Mouse (Mus musculus) right cerebral cortex, postnatal 10 days (tissue): ENCODE measurements at regions not wholly inside any gene's neighbourhood (a gene's known extent, or its start where the extent isn't known, plus 50 kb on each side); places are given as distances from the start of the nearest gene placed in this dataset.

ENCODE experiments used
- DNase-seq, 2 experiments: peaks; one replicate each; pipeline ENCODE4 v3.0.0; 2021; ENCODE audit warnings: low spot score in 2 of 2

- DNase-seq, result no peak
These were observed 183.1 kb upstream of the Usp25 start for GRCm38 (mm10) chr16:76830371-76830770.

DNA sequence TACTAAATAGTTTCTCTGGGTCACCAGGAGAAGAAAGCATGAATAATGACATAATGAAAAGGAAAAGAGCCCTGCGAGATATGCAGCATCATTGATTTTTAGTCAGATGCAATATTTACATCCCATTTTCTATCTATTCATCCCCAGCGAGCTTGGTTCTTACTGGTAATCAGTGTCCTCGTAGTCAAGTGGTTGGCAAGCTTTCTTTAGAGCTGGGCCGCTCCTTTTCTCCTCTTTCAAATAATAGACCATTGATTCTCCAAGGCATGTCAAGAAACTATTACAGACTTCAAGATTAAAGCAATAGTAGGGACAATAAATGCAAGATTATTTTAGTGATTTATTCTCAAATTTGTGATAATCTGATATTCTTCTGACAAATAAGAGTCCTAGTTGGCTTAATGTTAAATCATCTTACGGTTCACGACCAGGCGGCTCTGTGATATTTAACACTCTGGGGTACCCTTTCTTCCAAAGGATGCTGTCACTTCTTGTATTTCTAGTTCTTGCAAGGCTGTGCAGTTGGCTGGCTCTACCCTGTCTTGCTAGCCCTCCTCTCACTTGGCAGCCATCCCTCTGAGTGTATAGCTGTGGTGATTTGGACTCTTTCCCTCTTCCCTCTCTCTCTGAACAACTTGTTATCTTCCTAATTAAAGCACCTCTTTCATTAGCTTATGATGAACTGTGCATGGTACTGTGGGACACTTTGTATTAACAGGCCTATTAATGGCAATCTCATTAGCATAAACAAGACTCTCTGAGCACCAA, 185.6 kb upstream of the Usp25 start:
- DNase-seq, result peak; percentile 30 to 46

- no peak for DNase-seq
These were observed 192.2 kb upstream of the Usp25 start for GRCm38 (mm10) chr16:76821261-76821660.

DNA sequence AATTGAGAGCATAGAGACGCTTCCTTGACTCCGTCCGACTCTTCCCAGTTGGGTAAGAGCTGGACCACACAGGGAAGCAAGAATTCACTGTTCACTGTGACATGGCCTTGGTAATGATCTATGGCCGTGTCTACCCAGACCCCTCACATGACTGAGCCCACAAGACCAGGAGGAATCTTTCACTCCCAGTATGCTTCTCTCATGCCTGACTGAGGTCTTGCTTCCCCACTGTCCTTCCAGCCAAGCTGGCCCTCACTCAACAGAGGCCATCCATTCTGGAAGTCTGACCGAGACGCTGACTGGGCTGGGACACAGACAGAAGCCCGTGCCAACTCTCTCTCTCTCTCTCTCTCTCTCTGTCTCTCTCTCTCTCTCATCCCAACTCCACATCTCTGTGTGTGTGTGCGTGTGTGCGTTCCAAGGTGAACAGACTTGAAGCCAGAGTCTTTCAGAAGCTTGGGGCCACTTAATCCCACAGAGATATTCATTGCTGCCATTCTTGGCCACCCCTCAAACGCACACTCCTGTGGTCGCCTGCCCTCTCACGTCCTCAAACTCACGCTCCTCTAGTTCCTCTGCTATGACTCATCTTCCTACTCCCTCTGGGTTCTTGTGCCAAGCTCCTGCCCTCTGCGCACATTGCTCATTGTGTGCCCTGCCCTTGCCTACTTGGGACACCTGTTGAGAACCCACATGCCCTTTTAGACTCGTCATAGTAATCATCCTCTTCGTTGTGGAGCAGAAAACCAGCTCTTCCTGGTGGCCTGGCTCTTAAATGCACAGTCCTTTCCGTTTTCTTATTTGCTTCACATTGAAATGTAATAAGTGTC, 197.2 kb upstream of the Usp25 start:
- DNase-seq, result no peak

- peak in 1 of 2 experiments; percentile 42 for DNase-seq
These were observed 209.8 kb upstream of the Usp25 start for GRCm38 (mm10) chr16:76803725-76804124.

DNA sequence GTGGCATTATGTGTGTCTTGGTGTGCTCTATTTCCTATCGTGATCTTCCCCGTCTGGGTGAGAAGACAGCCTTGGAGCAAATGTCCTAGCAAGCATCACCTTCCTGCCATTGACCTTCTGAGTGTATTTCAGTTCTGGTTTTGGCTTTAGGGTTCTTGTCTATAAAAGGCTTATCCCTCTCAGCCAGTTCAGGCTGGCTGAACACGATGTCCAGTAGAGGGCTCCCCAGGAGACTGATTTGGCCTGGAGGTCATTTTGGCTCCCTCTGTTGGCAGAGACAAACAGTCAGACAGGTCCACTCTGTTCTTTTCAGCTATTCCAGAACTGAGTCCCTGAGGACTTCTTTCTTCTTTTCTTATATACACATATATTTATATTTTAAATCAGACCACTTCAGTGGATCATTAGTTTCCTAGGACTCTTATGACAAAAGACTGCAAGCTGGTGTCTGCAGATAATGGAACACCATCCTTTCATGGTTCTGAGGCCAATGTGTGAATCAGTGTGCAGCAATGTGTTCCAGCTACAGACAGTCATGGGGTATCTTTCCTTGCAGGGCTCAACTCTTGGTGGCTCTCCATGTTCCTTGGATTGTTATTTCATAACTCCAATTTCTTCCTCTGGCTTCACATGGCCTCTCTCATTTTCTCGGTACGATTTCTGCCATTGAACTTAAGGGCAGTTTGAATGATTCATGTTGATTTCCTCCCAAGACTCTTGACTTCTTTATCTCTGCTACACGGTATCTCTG, 226.9 kb upstream of the Usp25 start:
- DNase-seq, result peak; percentile 33 to 60

- no peak for DNase-seq
These were observed 230.8 kb upstream of the Usp25 start for GRCm38 (mm10) chr16:76782656-76783055.

DNA sequence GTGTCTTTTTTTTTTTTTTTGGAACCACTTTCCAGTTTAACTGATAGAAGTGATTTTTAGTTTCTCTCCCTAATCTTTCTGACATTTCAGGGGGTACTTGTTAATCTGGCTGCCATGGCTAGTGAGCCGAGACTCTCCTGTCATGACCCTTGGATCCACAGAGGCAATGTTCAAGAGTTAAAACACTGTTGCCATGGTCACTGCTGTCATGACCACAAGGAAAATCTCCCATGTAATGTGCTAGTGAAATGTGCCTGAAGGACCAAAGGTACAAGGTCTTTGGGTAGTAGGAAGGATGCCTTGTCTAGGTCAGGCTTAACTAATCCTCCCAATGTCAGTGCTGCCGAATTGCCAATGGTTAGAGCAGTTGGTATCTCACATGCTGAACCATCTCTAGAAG, 237.7 kb upstream of the Usp25 start:
- DNase-seq, result no peak

- no peak for DNase-seq
These were observed 239.5 kb upstream of the Usp25 start for GRCm38 (mm10) chr16:76774032-76774431.

DNA sequence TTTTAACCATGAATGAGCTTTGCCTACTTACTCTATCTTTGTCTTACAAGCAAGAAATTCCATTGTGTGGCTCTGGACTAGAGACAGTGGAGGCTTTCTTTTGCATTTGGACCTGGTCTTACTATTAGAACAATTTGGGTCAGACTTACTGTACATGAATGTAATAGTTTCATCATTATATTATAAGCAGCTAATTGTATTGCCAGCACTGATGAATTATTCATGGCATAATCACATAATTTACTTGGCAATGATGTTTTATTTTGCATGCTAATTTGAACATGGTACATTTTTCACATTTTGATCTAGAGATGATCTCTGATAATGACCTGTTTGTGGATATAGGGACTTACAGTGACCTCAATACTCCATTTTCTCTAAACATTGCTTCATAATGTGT, 240.0 kb upstream of the Usp25 start:
- no peak for DNase-seq

GRCm38 (mm10) chr16:76768607-76769006, 244.9 kb upstream of the Usp25 start:
- peak in 1 of 2 experiments; percentile 32 for DNase-seq

GRCm38 (mm10) chr16:76766636-76767035, 246.9 kb upstream of the Usp25 start:
- DNase-seq, result no peak

DNA sequence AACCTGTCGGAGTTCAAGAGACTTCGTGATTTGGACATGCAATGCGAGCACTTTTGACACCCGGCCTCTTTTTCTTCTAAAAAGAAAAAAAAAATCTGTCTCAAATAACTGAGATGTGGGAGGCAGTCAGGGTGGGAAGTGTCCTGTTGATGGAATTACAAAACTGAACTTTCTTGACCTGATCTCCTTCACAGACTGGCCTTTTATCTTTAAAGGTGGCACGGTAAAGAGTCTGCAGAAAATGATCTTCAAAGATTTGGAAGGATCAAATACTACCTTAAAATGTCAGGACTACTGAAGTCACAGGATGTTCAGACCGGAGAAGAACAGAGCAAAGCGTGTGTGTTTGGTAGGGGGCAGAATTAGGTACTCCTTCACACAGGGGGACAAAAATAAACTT, 248.0 kb upstream of the Usp25 start:
- no peak for DNase-seq

GRCm38 (mm10) chr16:76764994-76765393, 248.5 kb upstream of the Usp25 start:
- no peak for DNase-seq

- DNase-seq, result no peak
These were observed 250.8 kb upstream of the Usp25 start for GRCm38 (mm10) chr16:76762619-76763283.

- no peak for DNase-seq
These were observed 251.7 kb upstream of the Usp25 start for GRCm38 (mm10) chr16:76761848-76762247.

DNA sequence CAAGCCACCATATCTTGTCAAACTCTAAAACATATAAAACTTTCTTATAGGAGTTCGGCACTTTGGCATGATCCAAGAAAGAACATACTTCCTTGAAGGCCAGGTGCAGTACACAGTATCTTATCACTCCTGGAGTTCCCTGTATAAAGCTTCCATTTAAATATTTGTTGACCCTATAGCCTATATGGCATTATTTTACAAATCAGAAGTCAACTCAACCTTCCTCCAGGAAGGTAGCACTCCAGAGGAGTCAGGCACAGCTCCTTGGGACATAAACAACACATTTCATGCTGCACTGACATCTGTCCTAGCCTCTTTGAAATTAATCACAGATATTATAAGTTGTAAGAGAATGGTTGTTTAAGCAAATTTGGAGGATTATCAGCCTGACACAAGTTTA, 252.5 kb upstream of the Usp25 start:
- DNase-seq, result no peak

GRCm38 (mm10) chr16:76754871-76755270, 258.6 kb upstream of the Usp25 start:
- DNase-seq, result no peak

GRCm38 (mm10) chr16:76746385-76746784, 267.1 kb upstream of the Usp25 start:
- no peak for DNase-seq

DNA sequence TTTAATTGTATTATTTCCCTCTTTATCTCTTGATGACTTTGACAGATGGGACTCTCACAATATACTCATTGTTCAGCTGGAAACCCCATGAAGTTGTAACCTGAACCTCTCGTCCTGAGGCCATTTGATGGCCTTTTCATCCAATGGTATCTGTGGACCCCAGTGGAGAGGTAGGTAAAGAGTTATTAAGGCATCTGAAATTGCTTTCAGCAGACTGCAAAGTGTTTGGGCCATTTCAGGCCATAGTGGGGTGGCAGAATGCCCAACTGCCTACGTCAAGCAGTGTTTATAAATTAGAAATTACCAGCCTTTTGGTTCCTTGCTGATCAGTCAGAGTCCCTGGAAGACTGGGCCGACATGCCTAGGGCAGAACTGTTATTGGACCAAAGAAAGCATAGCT, 272.4 kb upstream of the Usp25 start:
- no peak for DNase-seq

DNA sequence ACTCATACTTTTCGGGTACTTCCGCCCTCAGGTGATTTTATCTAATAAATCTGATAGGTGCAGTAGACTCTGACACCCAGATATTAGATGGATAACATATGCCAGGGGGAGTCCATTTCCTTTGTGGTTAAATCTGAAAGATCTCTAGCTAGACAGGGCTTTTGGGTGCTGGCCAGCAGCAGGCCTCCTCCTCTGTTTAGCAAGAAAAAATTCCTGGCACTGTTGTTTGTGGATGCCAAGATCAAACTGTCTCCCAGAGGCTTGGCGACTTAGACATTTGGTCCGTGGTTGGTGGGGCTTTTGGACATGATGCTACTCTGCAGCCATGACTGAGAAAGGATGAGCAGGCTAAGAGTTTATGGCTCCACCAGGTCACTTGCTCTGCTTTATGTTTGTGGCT, 287.5 kb upstream of the Usp25 start:
- no peak for DNase-seq

DNA sequence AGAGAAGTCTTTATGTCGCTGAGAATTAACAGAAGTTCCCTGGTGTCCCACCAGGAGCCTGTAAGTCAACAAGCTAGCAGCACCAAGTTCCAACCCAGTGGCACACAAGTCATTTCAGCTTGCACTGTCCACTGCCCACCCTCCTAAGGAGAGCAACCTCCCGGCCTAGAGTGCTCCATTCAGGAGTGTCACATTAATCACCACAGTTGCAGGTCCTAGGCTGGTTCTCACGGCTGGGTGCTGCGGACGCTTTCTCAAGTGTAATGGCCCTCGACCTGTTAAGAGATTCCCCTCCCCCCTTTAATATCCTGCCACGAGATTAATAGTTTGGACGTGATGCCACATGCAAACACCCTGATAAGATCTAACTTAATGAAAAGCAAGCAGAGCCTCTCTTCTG, 288.2 kb upstream of the Usp25 start:
- DNase-seq, result no peak
